Mouse (Mus musculus) hindbrain, embryonic 10.5 days (tissue): ENCODE results near the gene Nenf. TPM values are rescaled to one million over a fixed set of nuclear protein-coding genes. Genes with fewer than 3 reads are reported as not detected.

ENCODE experiments used
- DNase-seq: peaks from one replicate; pipeline ENCODE4 v3.0.0-alpha.2; 2017; ENCODE audit warnings: low spot score
- H3K27ac ChIP-seq: fragments of 300-500 bp; sonication (generic); 2 replicates; pipeline ENCODE4 v1.5.1; 2016; ENCODE audit warnings: mild to moderate bottlenecking, moderate library complexity
- H3K27me3 ChIP-seq: fragments of 300-500 bp; sonication (generic); 2 replicates; pipeline ENCODE4 v1.6.1; 2016; ENCODE audit warnings: mild to moderate bottlenecking; ENCODE audit not compliant: poor library complexity, insufficient read depth, severe bottlenecking
- H3K36me3 ChIP-seq: fragments of 300-500 bp; sonication (generic); 2 replicates; pipeline ENCODE4 v1.6.1; 2016; ENCODE audit warnings: mild to moderate bottlenecking, moderate library complexity
- H3K4me1 ChIP-seq: fragments of 300-500 bp; sonication (generic); replicated peaks from 2 replicates; pipeline ENCODE4 v1.6.1; 2016; ENCODE audit warnings: mild to moderate bottlenecking
- H3K4me3 ChIP-seq: fragments of 300-500 bp; sonication (generic); 2 replicates; pipeline ENCODE4 v1.5.1; 2016; ENCODE audit warnings: mild to moderate bottlenecking, moderate library complexity
- H3K9me3 ChIP-seq: fragments of 300-500 bp; sonication (generic); 2 replicates; pipeline ENCODE4 v1.6.1; 2016; ENCODE audit warnings: mild to moderate bottlenecking, moderate library complexity
- WGBS: fragments of 180-500 bp; shearing (Covaris S2); methylation state at CpG from one replicate; pipeline ENCODE4 v1.1.7; 2016; 5-methylcytosine and 5-hydroxymethylcytosine counted together
- polyA plus RNA-seq: library from polyadenylated mRNA; unstranded; fragments of >200 nt; fragmentation: Nextera tagmentation; extraction: Ambion mirVana; gene quantifications from 2 replicates; pipeline ENCODE4 v1.2.1, GENCODE M21; 2016

The Nenf gene
- polyA plus RNA-seq, 1 experiment from 2014 or later = 75.5 TPM

- H3K4me3 ChIP-seq = no peak overlapping the region
- H3K27me3 ChIP-seq = no peaks in the 10 kb centered on the region
- H3K9me3 ChIP-seq = no peaks in the 10 kb centered on the region
- 66% methylated on average over 9 of the region's 9 CpGs for WGBS
- peaks cover 3% of the 10 kb centered on the region; the same call in 1 of the 2 replicates for H3K4me1 ChIP-seq
- DNase-seq = no peak
- no peaks in the 10 kb centered on the region for H3K36me3 ChIP-seq
- H3K27ac ChIP-seq = no peak overlapping the region
Measured at GRCm38 (mm10) chr1:191293996-191294795, 23.8 kb downstream of the Nenf start.

- no peak for DNase-seq
- H3K4me1 ChIP-seq = no peaks in the 10 kb centered on the region
- WGBS = 88% methylated on average over 2 of the region's 2 CpGs
Measured at GRCm38 (mm10) chr1:191293051-191293450, 24.9 kb downstream of the Nenf start.

GRCm38 (mm10) chr1:191292348-191292747 is 25.6 kb downstream of the Nenf start:
- Histone ChIP-seq H3K27ac (no peak overlapping the region), H3K36me3 (no peaks in the 10 kb centered on the region), H3K4me1 (no peaks in the 10 kb centered on the region), H3K9me3 (no peaks in the 10 kb centered on the region), H3K4me3 (no peak overlapping the region), H3K27me3 (no peaks in the 10 kb centered on the region)
- WGBS = 76% methylated on average over 5 of the region's 5 CpGs
- DNase-seq = no peak

More at GRCm38 (mm10) chr1:191293051-191293450, 24.9 kb downstream of the Nenf start:
- Histone ChIP-seq H3K4me3 (no peak overlapping the region), H3K36me3 (no peaks in the 10 kb centered on the region), H3K27ac (no peak overlapping the region), H3K9me3 (no peaks in the 10 kb centered on the region), H3K27me3 (no peaks in the 10 kb centered on the region)

GRCm38 (mm10) chr1:191288762-191289161 is 29.2 kb downstream of the Nenf start:
- 30% methylated on average over 8 of the region's 8 CpGs for WGBS
- peak; percentile 40 for DNase-seq

DNA sequence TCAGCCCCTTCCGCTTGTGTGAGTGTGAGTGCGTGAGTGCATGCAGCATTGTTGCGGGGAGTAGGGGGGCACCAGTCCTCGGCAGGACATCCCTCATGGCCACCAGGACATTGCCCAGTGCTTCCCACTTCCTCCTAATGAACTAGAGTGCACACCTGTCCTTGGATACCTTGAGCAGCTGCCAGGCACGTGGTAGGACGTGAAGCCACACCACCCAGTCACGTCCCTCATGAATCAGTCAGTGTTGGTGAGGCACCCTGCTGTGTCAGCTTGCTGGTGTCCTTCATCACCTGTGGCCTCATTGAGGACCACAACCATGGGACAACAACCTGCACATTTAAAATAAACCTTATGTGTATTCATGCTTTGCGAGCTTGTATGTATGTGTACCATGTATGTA is 33.5 kb downstream of the Nenf start:
- no peaks in the 10 kb centered on the region for H3K36me3 ChIP-seq
- no peaks in the 10 kb centered on the region for H3K27me3 ChIP-seq
- H3K4me3 ChIP-seq = no peak overlapping the region
- DNase-seq = no peak
- 86% methylated on average over 8 of the region's 8 CpGs for WGBS
- H3K27ac ChIP-seq = no peak overlapping the region
- H3K9me3 ChIP-seq = no peaks in the 10 kb centered on the region
- peaks cover 22% of the 10 kb centered on the region for H3K4me1 ChIP-seq

More at GRCm38 (mm10) chr1:191288762-191289161, 29.2 kb downstream of the Nenf start:
- H3K27ac ChIP-seq = no peak overlapping the region
- H3K4me3 ChIP-seq = no peak overlapping the region
- no peaks in the 10 kb centered on the region for H3K36me3 ChIP-seq
- no peaks in the 10 kb centered on the region for H3K27me3 ChIP-seq
- 0 out of 2 replicates have a peak, but pooled peaks cover 2% of the 10 kb centered on the region for H3K4me1 ChIP-seq
- H3K9me3 ChIP-seq = no peaks in the 10 kb centered on the region

DNA sequence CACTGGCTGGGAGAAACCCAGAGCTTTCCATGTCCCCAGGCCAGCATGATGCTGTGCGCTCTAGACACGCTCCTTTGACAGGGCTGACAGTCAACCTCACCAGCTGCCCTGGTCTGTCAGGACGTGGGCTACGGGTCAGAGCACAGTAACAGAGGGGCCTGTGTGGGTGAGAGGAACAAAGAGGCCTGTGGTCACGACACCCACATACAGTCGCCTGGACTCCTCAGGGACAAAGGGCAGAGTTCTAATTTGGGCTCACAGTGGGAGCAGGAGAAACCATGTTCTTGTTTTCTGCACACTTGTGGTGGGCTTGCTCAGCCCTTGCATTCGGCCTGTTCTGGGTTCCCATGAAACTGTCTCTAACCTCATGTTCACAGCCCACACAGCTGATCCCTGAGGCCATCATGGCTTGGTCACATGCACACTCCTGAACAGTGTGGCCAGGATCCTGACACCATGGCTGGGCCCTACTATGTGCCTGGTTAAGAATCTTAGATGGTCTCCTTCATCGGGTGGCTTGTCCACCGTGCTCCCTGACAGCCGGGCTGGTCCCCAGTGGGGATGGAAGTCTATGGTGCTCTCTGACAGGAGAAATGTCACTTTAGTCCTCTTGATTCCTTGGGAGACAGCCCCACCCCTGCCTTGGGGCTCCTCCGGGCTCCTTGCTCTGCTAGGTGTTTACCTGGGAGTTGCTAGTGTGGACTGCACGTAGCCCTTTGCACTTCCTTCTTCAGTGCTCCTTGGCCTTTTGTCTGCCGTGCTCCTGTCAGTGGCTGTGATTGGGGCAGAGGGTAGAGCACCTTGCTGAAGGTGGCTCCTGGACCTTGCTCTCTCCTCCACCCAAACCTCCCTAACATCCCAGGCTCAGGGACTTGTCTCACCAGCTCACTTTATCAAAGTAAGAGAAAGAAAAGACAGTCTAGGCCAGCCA is 34.6 kb downstream of the Nenf start:
- 67% methylated on average over 13 of the region's 13 CpGs for WGBS
- H3K4me3 ChIP-seq = no peak overlapping the region
- no peaks in the 10 kb centered on the region for H3K9me3 ChIP-seq

DNA sequence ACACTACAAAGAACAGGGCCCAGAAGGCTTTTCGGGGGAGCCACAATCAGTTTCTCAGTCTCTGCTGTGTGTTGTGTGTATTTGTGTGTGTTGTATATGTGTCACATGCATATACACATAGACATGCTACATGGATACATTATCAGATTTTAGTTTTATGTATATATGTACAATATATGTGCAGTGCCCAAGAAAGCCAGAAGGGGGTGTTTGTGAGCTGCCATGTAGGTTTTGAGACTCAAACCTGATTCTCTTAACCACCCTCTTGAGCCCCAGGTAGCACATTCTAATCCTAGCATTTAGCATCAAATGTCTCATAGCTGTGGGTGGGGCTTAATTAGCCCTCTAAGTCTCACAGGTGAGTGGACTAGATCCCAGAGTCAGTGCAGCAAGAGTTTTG is 35.7 kb downstream of the Nenf start:
- Histone ChIP-seq H3K27me3 (no peaks in the 10 kb centered on the region), H3K9me3 (no peaks in the 10 kb centered on the region), H3K4me1 (peaks cover 26% of the 10 kb centered on the region), H3K36me3 (no peaks in the 10 kb centered on the region), H3K4me3 (no peak overlapping the region), H3K27ac (no peak overlapping the region)
- 92% methylated on average over 1 of the region's 1 CpGs for WGBS
- no peak for DNase-seq

More for the DNA sequence above, 34.6 kb downstream of the Nenf start:
- Histone ChIP-seq H3K36me3 (no peaks in the 10 kb centered on the region), H3K27me3 (no peaks in the 10 kb centered on the region), H3K4me1 (peaks cover 22% of the 10 kb centered on the region), H3K27ac (peak overlapping the region; percentile 31)
- no peak for DNase-seq

- Histone ChIP-seq H3K36me3 (no peaks in the 10 kb centered on the region), H3K4me1 (peaks cover 30% of the 10 kb centered on the region), H3K27ac (0 out of 2 replicates have a peak overlapping the region, but pooled peaks have one; percentile 23), H3K4me3 (no peak overlapping the region), H3K27me3 (no peaks in the 10 kb centered on the region), H3K9me3 (no peaks in the 10 kb centered on the region)
- WGBS = 61% methylated on average over 7 of the region's 7 CpGs
- DNase-seq = no peak
Measured at GRCm38 (mm10) chr1:191281171-191281570, 36.8 kb downstream of the Nenf start.

GRCm38 (mm10) chr1:191278324-191278723 is 39.7 kb downstream of the Nenf start:
- Histone ChIP-seq H3K36me3 (no peaks in the 10 kb centered on the region), H3K27me3 (no peaks in the 10 kb centered on the region), H3K4me1 (peaks cover 26% of the 10 kb centered on the region), H3K27ac (no peak overlapping the region), H3K4me3 (no peak overlapping the region), H3K9me3 (no peaks in the 10 kb centered on the region)
- WGBS = 85% methylated on average over 4 of the region's 4 CpGs
- no peak for DNase-seq

- H3K36me3 ChIP-seq = no peaks in the 10 kb centered on the region
- peaks cover 21% of the 10 kb centered on the region for H3K4me1 ChIP-seq
- no peak for DNase-seq
- 84% methylated on average over 14 of the region's 14 CpGs for WGBS
- H3K27me3 ChIP-seq = no peaks in the 10 kb centered on the region
- no peak overlapping the region for H3K27ac ChIP-seq
- H3K9me3 ChIP-seq = no peaks in the 10 kb centered on the region
- no peak overlapping the region for H3K4me3 ChIP-seq
Measured at GRCm38 (mm10) chr1:191277549-191278059, 40.4 kb downstream of the Nenf start.

DNA sequence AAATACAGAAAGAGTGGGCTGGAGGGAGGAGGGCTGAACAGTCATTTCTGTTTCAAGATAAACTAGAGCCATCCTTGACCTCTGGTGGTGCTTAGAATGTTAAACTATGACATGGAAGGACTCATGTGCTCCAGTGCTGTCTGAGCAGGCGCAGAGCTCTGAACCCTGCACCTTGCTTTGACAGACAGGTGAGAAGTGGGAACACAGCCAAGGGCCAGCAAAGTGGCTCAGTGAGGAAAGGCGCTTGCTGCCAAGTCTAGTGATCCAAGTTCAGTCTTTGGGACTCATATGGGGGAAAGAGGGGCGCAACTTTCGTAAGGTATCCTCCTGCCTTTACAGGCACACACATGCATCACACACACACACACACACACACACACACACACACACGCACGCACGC is 41.8 kb downstream of the Nenf start:
- H3K27me3 ChIP-seq = no peaks in the 10 kb centered on the region
- H3K9me3 ChIP-seq = no peaks in the 10 kb centered on the region
- no peak for DNase-seq
- H3K36me3 ChIP-seq = no peaks in the 10 kb centered on the region
- WGBS = 90% methylated on average over 7 of the region's 7 CpGs
- H3K4me1 ChIP-seq = peaks cover 12% of the 10 kb centered on the region
- no peak overlapping the region for H3K27ac ChIP-seq
- no peak overlapping the region for H3K4me3 ChIP-seq

DNA sequence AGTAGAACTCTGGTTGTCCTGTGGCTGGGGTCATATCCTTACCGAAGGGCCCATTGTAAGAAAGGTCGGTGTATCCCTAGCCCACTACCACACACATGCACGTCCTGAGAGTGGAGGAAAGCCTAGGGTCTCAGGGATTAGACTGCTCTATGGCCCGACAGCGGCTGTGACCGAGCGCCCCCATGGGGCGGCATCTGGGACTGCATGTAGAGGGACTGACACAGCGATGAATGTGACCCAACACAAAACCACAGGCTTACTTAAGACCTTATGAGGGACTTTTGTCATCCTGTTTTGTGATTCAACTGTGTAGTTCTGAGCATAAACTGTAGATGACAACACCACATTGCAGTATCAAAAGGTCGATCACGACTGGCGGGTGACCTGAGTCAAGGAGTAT is 42.5 kb downstream of the Nenf start:
- WGBS = 7% methylated on average over 12 of the region's 12 CpGs
- peak; percentile 85 for DNase-seq
- H3K4me3 ChIP-seq = no peak overlapping the region

More for the DNA sequence above, 42.5 kb downstream of the Nenf start:
- Histone ChIP-seq H3K9me3 (no peaks in the 10 kb centered on the region), H3K27ac (no peak overlapping the region), H3K4me1 (peaks cover 10% of the 10 kb centered on the region; the same call in 1 of the 2 replicates), H3K36me3 (no peaks in the 10 kb centered on the region), H3K27me3 (no peaks in the 10 kb centered on the region)
